Mouse (Mus musculus) midbrain, embryonic 16.5 days (tissue): ENCODE measurements around the gene Themis3. TPM values are rescaled to one million over a fixed set of nuclear protein-coding genes. Genes with fewer than 3 reads are reported as not detected.

Experiments used
- ATAC-seq: fragments of 200-750 bp; cut with Nextera tagmentation; 2 replicates; pipeline ENCODE4 v1.8.0; 2017; ENCODE audit warnings: moderate TSS enrichment
- H3K27ac ChIP-seq: fragments of 300-500 bp; sonication (generic); 2 replicates; pipeline ENCODE4 v1.5.1; 2014; ENCODE audit warnings: mild to moderate bottlenecking, low read length, mixed read lengths
- H3K27me3 ChIP-seq: fragments of 300-500 bp; sonication (generic); 2 replicates; pipeline ENCODE4 v1.6.1; 2014; ENCODE audit warnings: low read depth, low read length, mixed read lengths; ENCODE audit not compliant: control insufficient read depth, insufficient read depth
- H3K36me3 ChIP-seq: fragments of 300-500 bp; sonication (generic); 2 replicates; pipeline ENCODE4 v1.6.1; 2014; ENCODE audit warnings: mild to moderate bottlenecking, low read length, moderate library complexity, mixed read lengths; ENCODE audit not compliant: control insufficient read depth, insufficient read depth
- H3K4me1 ChIP-seq: fragments of 300-500 bp; sonication (generic); 2 replicates; pipeline ENCODE4 v1.6.1; 2014; ENCODE audit warnings: mild to moderate bottlenecking, low read length, mixed read lengths; ENCODE audit not compliant: control insufficient read depth, insufficient read depth
- H3K4me2 ChIP-seq: fragments of 300-500 bp; sonication (generic); 2 replicates; pipeline ENCODE4 v1.6.1; 2014; ENCODE audit warnings: mild to moderate bottlenecking, low read length, mixed read lengths
- H3K4me3 ChIP-seq: fragments of 300-500 bp; sonication (generic); 2 replicates; pipeline ENCODE4 v1.5.1; 2014; ENCODE audit warnings: low read depth, mild to moderate bottlenecking, low read length, moderate library complexity, mixed read lengths
- H3K9ac ChIP-seq: fragments of 300-500 bp; sonication (generic); 2 replicates; pipeline ENCODE4 v1.6.1; 2014; ENCODE audit warnings: low read depth, low read length, mixed read lengths
- H3K9me3 ChIP-seq: fragments of 300-500 bp; sonication (generic); replicated peaks from 2 replicates; pipeline ENCODE4 v1.6.1; 2014; ENCODE audit warnings: mild to moderate bottlenecking, low read length, mixed read lengths; ENCODE audit not compliant: control insufficient read depth, poor library complexity, severe bottlenecking
- WGBS: fragments of 180-500 bp; shearing (Covaris S2); extraction: QIAGEN DNeasy Blood & Tissue Kit; methylation state at CpG from one replicate; pipeline ENCODE4 v1.1.7; 2014; 5-methylcytosine and 5-hydroxymethylcytosine counted together
- polyA plus RNA-seq: library from polyadenylated mRNA; unstranded; fragments of >200 nt; fragmentation: Nextera tagmentation; extraction: Ambion mirVana; gene quantifications from 2 replicates; pipeline ENCODE4 v1.2.1, GENCODE M21; 2015

Gene Themis3
- polyA plus RNA-seq, 1 experiment from 2014 or later, result not detected

GRCm38 (mm10) chr17:66590353-66591075 lies 3.9 kb downstream of the Themis3 start:
- no peaks in the 10 kb centered on the region for H3K36me3 ChIP-seq
- no peaks in the 10 kb centered on the region for H3K9me3 ChIP-seq
- no peak overlapping the region for H3K27ac ChIP-seq
- no peaks in the 10 kb centered on the region for H3K27me3 ChIP-seq
- H3K4me3 ChIP-seq, result no peak overlapping the region
- WGBS, result 75% methylated on average over 9 of the region's 9 CpGs
- no peaks in the 10 kb centered on the region for H3K4me1 ChIP-seq
- H3K9ac ChIP-seq, result no peak overlapping the region
- ATAC-seq, result no peak
- no peak overlapping the region for H3K4me2 ChIP-seq

GRCm38 (mm10) chr17:66589864-66590263 lies 4.6 kb downstream of the Themis3 start:
- Histone ChIP-seq H3K4me1 (no peaks in the 10 kb centered on the region), H3K9me3 (no peaks in the 10 kb centered on the region), H3K9ac (no peak overlapping the region), H3K27me3 (no peaks in the 10 kb centered on the region), H3K36me3 (no peaks in the 10 kb centered on the region), H3K27ac (no peak overlapping the region), H3K4me2 (no peak overlapping the region), H3K4me3 (no peak overlapping the region)
- WGBS, result 66% methylated on average over 8 of the region's 8 CpGs
- no peak for ATAC-seq

- no peak overlapping the region for H3K4me2 ChIP-seq
- no peaks in the 10 kb centered on the region for H3K9me3 ChIP-seq
- no peaks in the 10 kb centered on the region for H3K36me3 ChIP-seq
- 82% methylated on average over 10 of the region's 10 CpGs for WGBS
- no peak for ATAC-seq
- no peaks in the 10 kb centered on the region for H3K27me3 ChIP-seq
- no peak overlapping the region for H3K27ac ChIP-seq
- H3K4me1 ChIP-seq, result no peaks in the 10 kb centered on the region
- no peak overlapping the region for H3K4me3 ChIP-seq
- H3K9ac ChIP-seq, result no peak overlapping the region
Observed at GRCm38 (mm10) chr17:66586741-66587140, 7.7 kb downstream of the Themis3 start.

- no peaks in the 10 kb centered on the region for H3K36me3 ChIP-seq
- no peak overlapping the region for H3K4me2 ChIP-seq
- WGBS, result 83% methylated on average over 13 of the region's 13 CpGs
- no peaks in the 10 kb centered on the region for H3K27me3 ChIP-seq
- H3K9ac ChIP-seq, result no peak overlapping the region
- no peak for ATAC-seq
- no peak overlapping the region for H3K27ac ChIP-seq
- H3K4me1 ChIP-seq, result no peaks in the 10 kb centered on the region
- H3K9me3 ChIP-seq, result no peaks in the 10 kb centered on the region
- H3K4me3 ChIP-seq, result no peak overlapping the region
Observed at GRCm38 (mm10) chr17:66586078-66586477, 8.3 kb downstream of the Themis3 start.

- no peak for ATAC-seq
- Histone ChIP-seq H3K4me1 (peaks cover 3% of the 10 kb centered on the region), H3K4me2 (no peak overlapping the region), H3K4me3 (no peak overlapping the region), H3K27ac (no peak overlapping the region), H3K9me3 (no peaks in the 10 kb centered on the region), H3K36me3 (no peaks in the 10 kb centered on the region), H3K9ac (no peak overlapping the region), H3K27me3 (no peaks in the 10 kb centered on the region)
- 78% methylated on average over 5 of the region's 5 CpGs for WGBS
Observed at GRCm38 (mm10) chr17:66580990-66581389, 13.4 kb downstream of the Themis3 start.

GRCm38 (mm10) chr17:66578007-66578406 lies 16.4 kb downstream of the Themis3 start:
- Histone ChIP-seq H3K36me3 (no peaks in the 10 kb centered on the region), H3K9me3 (no peaks in the 10 kb centered on the region), H3K4me2 (no peak overlapping the region), H3K9ac (no peak overlapping the region), H3K27me3 (no peaks in the 10 kb centered on the region), H3K27ac (no peak overlapping the region), H3K4me3 (no peak overlapping the region), H3K4me1 (peaks cover 3% of the 10 kb centered on the region)
- peak; percentile 58; the same call in 1 of the 2 replicates for ATAC-seq
- 18% methylated on average over 6 of the region's 6 CpGs for WGBS

- 51% methylated on average over 6 of the region's 6 CpGs for WGBS
- H3K4me2 ChIP-seq, result no peak overlapping the region
Observed at GRCm38 (mm10) chr17:66577507-66577906, 16.9 kb downstream of the Themis3 start.

GRCm38 (mm10) chr17:66572677-66573060 lies 21.8 kb downstream of the Themis3 start:
- Histone ChIP-seq H3K4me2 (no peak overlapping the region), H3K27ac (no peak overlapping the region), H3K36me3 (no peaks in the 10 kb centered on the region), H3K4me3 (no peak overlapping the region), H3K4me1 (peaks cover 5% of the 10 kb centered on the region), H3K9me3 (no peaks in the 10 kb centered on the region), H3K9ac (no peak overlapping the region), H3K27me3 (no peaks in the 10 kb centered on the region)
- WGBS, result 66% methylated on average over 4 of the region's 4 CpGs
- no peak for ATAC-seq

More at GRCm38 (mm10) chr17:66577507-66577906, 16.9 kb downstream of the Themis3 start:
- Histone ChIP-seq H3K27ac (no peak overlapping the region), H3K4me1 (peaks cover 3% of the 10 kb centered on the region), H3K9me3 (no peaks in the 10 kb centered on the region), H3K9ac (no peak overlapping the region), H3K4me3 (no peak overlapping the region), H3K36me3 (no peaks in the 10 kb centered on the region), H3K27me3 (no peaks in the 10 kb centered on the region)
- peak; percentile 51; the same call in 1 of the 2 replicates for ATAC-seq

GRCm38 (mm10) chr17:66571860-66572676 lies 22.4 kb downstream of the Themis3 start:
- Histone ChIP-seq H3K9me3 (no peaks in the 10 kb centered on the region), H3K4me3 (no peak overlapping the region), H3K4me2 (no peak overlapping the region), H3K36me3 (no peaks in the 10 kb centered on the region), H3K9ac (no peak overlapping the region), H3K4me1 (peaks cover 2% of the 10 kb centered on the region; the same call in 1 of the 2 replicates), H3K27ac (no peak overlapping the region), H3K27me3 (no peaks in the 10 kb centered on the region)
- ATAC-seq, result no peak
- 58% methylated on average over 11 of the region's 11 CpGs for WGBS
